Mouse (Mus musculus) ES-E14 (cell line): ENCODE results near the gene March8. TPM values are rescaled to one million over a fixed set of nuclear protein-coding genes. Genes with fewer than 3 reads are reported as not detected.

Experiments
- DNase-seq: peaks from one replicate; pipeline ENCODE4 v3.0.0-alpha.2; 2013; ENCODE audit warnings: low read depth, low spot score
- H3K27ac ChIP-seq: 2 replicates; pipeline ENCODE4 v1.5.1; 2012; ENCODE audit warnings: low read depth, mild to moderate bottlenecking, low read length, moderate library complexity, mixed read lengths; ENCODE audit not compliant: poor library complexity, insufficient read depth, severe bottlenecking
- H3K36me3 ChIP-seq: 2 replicates; pipeline ENCODE4 v1.6.1; 2012; ENCODE audit warnings: mild to moderate bottlenecking, low read length, moderate library complexity, mixed read lengths; ENCODE audit not compliant: control insufficient read depth, poor library complexity, insufficient read depth, severe bottlenecking
- H3K4me1 ChIP-seq, 2 experiments: fragments of 150-350 bp in 1 of 2; sonication (generic) in 1 of 2; 2 replicates each; pipeline ENCODE4 v1.6.1; 2012; ENCODE audit warnings: low read length in 2 of 2, mild to moderate bottlenecking in 1 of 2, mixed read lengths in 1 of 2; ENCODE audit not compliant: control insufficient read depth in 2 of 2, insufficient read depth in 2 of 2, poor library complexity in 1 of 2
- H3K4me3 ChIP-seq, 2 experiments: fragments of 150-350 bp in 1 of 2; sonication (generic) in 1 of 2; 2 replicates each; pipeline ENCODE4 v1.5.1; 2012; ENCODE audit warnings: low read length in 2 of 2, low read depth in 1 of 2, mild to moderate bottlenecking in 1 of 2, mixed read lengths in 1 of 2; ENCODE audit not compliant: insufficient read depth in 1 of 2, poor library complexity in 1 of 2, severe bottlenecking in 1 of 2
- H3K9ac ChIP-seq: 2 replicates; pipeline ENCODE4 v1.6.1; 2012; ENCODE audit warnings: low read depth, mild to moderate bottlenecking, low read length, mixed read lengths; ENCODE audit not compliant: poor library complexity, insufficient read depth, severe bottlenecking
- H3K9me3 ChIP-seq: fragments of 150-350 bp; sonication (generic); 2 replicates; pipeline ENCODE4 v1.6.1; 2012; ENCODE audit warnings: low read depth, mild to moderate bottlenecking, low read length; ENCODE audit not compliant: control insufficient read depth, insufficient read depth
- CHD2 ChIP-seq: IDR thresholded peaks from 2 replicates; pipeline ENCODE4 v1.6.1; 2014; ENCODE audit warnings: mild to moderate bottlenecking, low read depth, low read length, inconsistent platforms
- HCFC1 ChIP-seq: IDR thresholded peaks from 2 replicates; pipeline ENCODE4 v1.6.1; 2012; ENCODE audit warnings: low read length, inconsistent platforms, borderline replicate concordance; ENCODE audit not compliant: insufficient read depth
- MAFK ChIP-seq: IDR thresholded peaks from 2 replicates; pipeline ENCODE4 v1.6.1; 2014; ENCODE audit warnings: mild to moderate bottlenecking, low read depth, low read length, inconsistent platforms; ENCODE audit not compliant: insufficient read depth
- ZC3H11A ChIP-seq: IDR thresholded peaks from 2 replicates; pipeline ENCODE4 v1.6.1; 2012; ENCODE audit warnings: low read depth, mild to moderate bottlenecking, inconsistent platforms, low read length, borderline replicate concordance
- ZNF384 ChIP-seq: IDR thresholded peaks from 2 replicates; pipeline ENCODE4 v1.6.1; 2012; ENCODE audit warnings: low read depth, low read length, inconsistent platforms
- in situ Hi-C, 2 experiments: fragments of 600-800 bp; cut with MboI; formaldehyde crosslinking; loops; one replicate each; pipeline ENCODE4 v1.15.1; 2025; ENCODE audit warnings: low sequenced_read_pairs in 2 of 2, inconsistent platforms in 1 of 2; ENCODE audit not compliant: unreplicated experiment in 2 of 2
- total RNA-seq: library from RNA; depleted of rRNA; stranded (reverse); fragments of 300-350 nt; gene quantifications from 2 replicates; pipeline ENCODE4 v1.2.3, GENCODE M21; 2012

March8 gene
- total RNA-seq, 1 experiment, result 17.6 TPM

- Histone ChIP-seq H3K27ac (no peak overlapping the region), H3K9me3 (no peaks in the 10 kb centered on the region), H3K36me3 (no peaks in the 10 kb centered on the region; the same call in 1 of the 2 replicates), H3K9ac (no peak overlapping the region), H3K4me1 (peaks cover 2 to 3% of the 10 kb centered on the region in 2 experiments; a peak in 3 of 4 replicates), H3K4me3 (no peak overlapping the region)
- DNase-seq, result no peak
- no peak for TF ChIP-seq CHD2
- no peak for TF ChIP-seq HCFC1
- no peak for TF ChIP-seq ZC3H11A
- TF ChIP-seq MAFK, result no peak
- no peak for TF ChIP-seq ZNF384
- in situ Hi-C loops, result no loop called here
These were observed 45.8 kb downstream of the March8 start for GRCm38 (mm10) chr6:116383582-116383981.

- Histone ChIP-seq H3K36me3 (no peaks in the 10 kb centered on the region; the same call in 1 of the 2 replicates), H3K27ac (no peak overlapping the region), H3K4me3 (no peak overlapping the region), H3K9me3 (no peaks in the 10 kb centered on the region), H3K9ac (no peak overlapping the region), H3K4me1 (peaks cover 2 to 3% of the 10 kb centered on the region in 2 experiments; a peak in 3 of 4 replicates)
- TF ChIP-seq HCFC1 (no peak), ZC3H11A (no peak), ZNF384 (no peak), MAFK (no peak), CHD2 (no peak)
- no peak for DNase-seq
- in situ Hi-C loops, result no loop called here
These were observed 47.6 kb downstream of the March8 start for GRCm38 (mm10) chr6:116385194-116386044.

GRCm38 (mm10) chr6:116386045-116386415 is 48.2 kb downstream of the March8 start:
- Histone ChIP-seq H3K36me3 (no peaks in the 10 kb centered on the region; the same call in 1 of the 2 replicates), H3K27ac (no peak overlapping the region), H3K9me3 (no peaks in the 10 kb centered on the region), H3K4me1 (peaks cover 2 to 3% of the 10 kb centered on the region in 2 experiments; a peak in 3 of 4 replicates), H3K4me3 (no peak overlapping the region), H3K9ac (no peak overlapping the region)
- in situ Hi-C loops, result no loop called here
- no peak for TF ChIP-seq ZC3H11A
- no peak for TF ChIP-seq CHD2
- peak; percentile 49; the same call in 1 of the 2 replicates for TF ChIP-seq MAFK
- no peak for TF ChIP-seq HCFC1
- TF ChIP-seq ZNF384, result no peak
- DNase-seq, result peak; percentile 7

GRCm38 (mm10) chr6:116386506-116386905 is 48.7 kb downstream of the March8 start:
- DNase-seq, result no peak
- no peaks in the 10 kb centered on the region for H3K9me3 ChIP-seq
- H3K36me3 ChIP-seq, result no peaks in the 10 kb centered on the region; the same call in 1 of the 2 replicates
- in situ Hi-C loops, result no loop called here
- H3K4me3 ChIP-seq, result no peak overlapping the region
- no peak overlapping the region for H3K27ac ChIP-seq
- no peak overlapping the region for H3K9ac ChIP-seq
- TF ChIP-seq ZNF384, result no peak
- peaks cover 2 to 3% of the 10 kb centered on the region in 2 experiments; a peak in 3 of 4 replicates for H3K4me1 ChIP-seq
